Mouse (Mus musculus): Measurements from ENCODE around the gene Ntm. TPM values are rescaled to one million over a fixed set of nuclear protein-coding genes. Genes with fewer than 3 reads are reported as not detected.

Ntm gene
- total and polyA plus RNA-seq, 3 experiments, result not detected

- H3K4me3 ChIP-seq (ENCODE audit: control insufficient read depth in 1 of 2, insufficient read depth in 1 of 2, low read depth in 2 of 2, low read length in 2 of 2), result no peak overlapping the region
These were observed 224.0 kb downstream of the Ntm start for GRCm38 (mm10) chr9:29738835-29739526.

GRCm38 (mm10) chr9:29736031-29736430 lies 226.9 kb downstream of the Ntm start:
- Histone ChIP-seq H3K9me3 (replicated peaks; ENCODE audit: insufficient read depth, low read length) (no peaks in the 10 kb centered on the region), H3K27me3 (ENCODE audit: control insufficient read depth in 1 of 2, insufficient read depth in 2 of 2, low read length in 2 of 2) (no peaks in the 10 kb centered on the region), H3K36me3 (ENCODE audit: control insufficient read depth in 1 of 2, insufficient read depth in 2 of 2, low read length in 2 of 2) (no peaks in the 10 kb centered on the region), H3K79me2 (ENCODE audit: control insufficient read depth, insufficient read depth, low read length, poor library complexity) (no peaks in the 10 kb centered on the region), H3K9ac (ENCODE audit: control insufficient read depth, low read depth, low read length, poor library complexity, severe bottlenecking) (no peak overlapping the region), H3K27ac (ENCODE audit: control insufficient read depth, low read depth, low read length) (no peak overlapping the region), H3K4me3 (ENCODE audit: control insufficient read depth in 1 of 2, insufficient read depth in 1 of 2, low read depth in 2 of 2, low read length in 2 of 2) (no peak overlapping the region), H3K4me1 (ENCODE audit: control insufficient read depth in 1 of 2, insufficient read depth in 2 of 2, low read length in 2 of 2) (no peaks in the 10 kb centered on the region)
- DNase-seq (ENCODE audit: low read depth, low spot score), result no peak
- TF ChIP-seq ZMIZ1 (IDR thresholded peaks at IDR 0.05; ENCODE audit: low read depth, low read length) (no peak), MYC (IDR thresholded peaks at IDR 0.05; ENCODE audit: low read depth, low read length) (no peak), BHLHE40 (IDR thresholded peaks at IDR 0.05; ENCODE audit: borderline replicate concordance, low read depth, low read length) (no peak), ZKSCAN1 (IDR thresholded peaks at IDR 0.05; ENCODE audit: low read depth, low read length) (no peak), MEF2A (IDR thresholded peaks at IDR 0.05; ENCODE audit: extremely low read depth, insufficient replicate concordance, low read depth, low read length, poor library complexity, severe bottlenecking) (no peak), MAFK (IDR thresholded peaks at IDR 0.05; ENCODE audit: borderline replicate concordance, low read depth, low read length) (no peak), CHD1 (IDR thresholded peaks at IDR 0.05; ENCODE audit: low read depth, low read length) (no peak), NRF1 (IDR thresholded peaks at IDR 0.05; ENCODE audit: insufficient read depth, low read depth, low read length, poor library complexity, severe bottlenecking) (no peak)

More at GRCm38 (mm10) chr9:29738835-29739526, 224.0 kb downstream of the Ntm start:
- H3K27ac ChIP-seq (ENCODE audit: control insufficient read depth, low read depth, low read length), result no peak overlapping the region
- H3K36me3 ChIP-seq (ENCODE audit: control insufficient read depth in 1 of 2, insufficient read depth in 2 of 2, low read length in 2 of 2), result no peaks in the 10 kb centered on the region
- no peaks in the 10 kb centered on the region for H3K27me3 ChIP-seq (ENCODE audit: control insufficient read depth in 1 of 2, insufficient read depth in 2 of 2, low read length in 2 of 2)
- TF ChIP-seq GATA1 (IDR thresholded peaks at IDR 0.05; ENCODE audit: low read depth, low read length) (no peak), ZMIZ1 (IDR thresholded peaks at IDR 0.05; ENCODE audit: low read depth, low read length) (no peak), MAX (IDR thresholded peaks at IDR 0.05; ENCODE audit: low read length) (no peak), UBTF (IDR thresholded peaks at IDR 0.05; ENCODE audit: borderline replicate concordance, insufficient read depth, low read depth, low read length) (no peak), CHD2 (IDR thresholded peaks at IDR 0.05; ENCODE audit: low read length) (no peak), MYC (IDR thresholded peaks at IDR 0.05; ENCODE audit: low read depth, low read length) (no peak), KAT2A (conservative IDR thresholded peaks at IDR 0.05; ENCODE audit: low read depth, low read length) (no peak), MAZ (IDR thresholded peaks at IDR 0.05; ENCODE audit: low read depth, low read length) (no peak), JUND (IDR thresholded peaks at IDR 0.05; ENCODE audit: low read depth, low read length) (no peak), USF1 (IDR thresholded peaks at IDR 0.05; ENCODE audit: low read depth, low read length) (no peak), MEF2A (IDR thresholded peaks at IDR 0.05; ENCODE audit: extremely low read depth, insufficient replicate concordance, low read depth, low read length, poor library complexity, severe bottlenecking) (no peak), ETS1 (IDR thresholded peaks at IDR 0.05; ENCODE audit: low read depth, low read length) (no peak), POLR2AphosphoS2 (IDR thresholded peaks at IDR 0.05; ENCODE audit: low read length) (no peak), TAL1 (IDR thresholded peaks at IDR 0.05; ENCODE audit: low read length) (no peak), HCFC1 (IDR thresholded peaks at IDR 0.05; ENCODE audit: low read depth, low read length) (no peak), TBP (IDR thresholded peaks at IDR 0.05; ENCODE audit: low read depth, low read length) (no peak)
- no peaks in the 10 kb centered on the region for H3K4me1 ChIP-seq (ENCODE audit: control insufficient read depth in 1 of 2, insufficient read depth in 2 of 2, low read length in 2 of 2)
- DNase-seq (ENCODE audit: low read depth, low spot score), result no peak
- no peaks in the 10 kb centered on the region for H3K9me3 ChIP-seq (replicated peaks; ENCODE audit: insufficient read depth, low read length)
- H3K79me2 ChIP-seq (ENCODE audit: control insufficient read depth, insufficient read depth, low read length, poor library complexity), result no peaks in the 10 kb centered on the region
- no peak overlapping the region for H3K9ac ChIP-seq (ENCODE audit: control insufficient read depth, low read depth, low read length, poor library complexity, severe bottlenecking)

Measured in MEL (cell line).